Mouse (Mus musculus) layer of hippocampus, adult 11-12 months (tissue): Measurements from ENCODE around the gene Mtcp1.

Experiments
- DNase-seq: peaks from one replicate; pipeline ENCODE4 v3.0.0; 2022; ENCODE audit warnings: low spot score

Mtcp1 gene

GRCm38 (mm10) chrX:75415936-75416785 is at the start of gene Mtcp1, which contains the start of the genes Cmc4 and Brcc3:
Gene Mtcp1 (minus strand): TSS chrX:75416588.
Gene Cmc4 (minus strand): TSS chrX:75416584.
Gene Brcc3 (plus strand): TSS chrX:75416628.
- peak; percentile 82 for DNase-seq

GRCm38 (mm10) chrX:75454597-75454996 is 38.2 kb upstream of the Mtcp1 start:
- no peak for DNase-seq

- no peak for DNase-seq
Measured at GRCm38 (mm10) chrX:75409711-75410110, 6.7 kb downstream of the Mtcp1 start.

GRCm38 (mm10) chrX:75403350-75403749 is 13.0 kb downstream of the Mtcp1 start:
- no peak for DNase-seq

GRCm38 (mm10) chrX:75402668-75403067 is 13.7 kb downstream of the Mtcp1 start:
- no peak for DNase-seq

- DNase-seq: no peak
Measured at GRCm38 (mm10) chrX:75399471-75399870, 16.9 kb downstream of the Mtcp1 start.

GRCm38 (mm10) chrX:75382195-75382771 is 34.1 kb downstream of the Mtcp1 start, which contains the start of the genes Fundc2 and F8:
Gene Fundc2 (plus strand): TSS chrX:75382399.
Gene F8 (minus strand): TSS chrX:75382615.
- DNase-seq: peak; percentile 75

- no peak for DNase-seq
Measured at GRCm38 (mm10) chrX:75381699-75382098, 34.7 kb downstream of the Mtcp1 start.

GRCm38 (mm10) chrX:75381176-75381575 is 35.2 kb downstream of the Mtcp1 start:
- DNase-seq: no peak

- DNase-seq: no peak
Measured at GRCm38 (mm10) chrX:75376815-75377214, 39.6 kb downstream of the Mtcp1 start.

- no peak for DNase-seq
Measured at GRCm38 (mm10) chrX:75372666-75373425, 43.5 kb downstream of the Mtcp1 start.

- DNase-seq: no peak
Measured at GRCm38 (mm10) chrX:75370197-75370596, 46.2 kb downstream of the Mtcp1 start.
